In genomic region chr2:180995457-180995856, GRCm38 (mm10) we compare ENCODE assay signal across 24 mouse cellular contexts. TPM values are rescaled to one million over a fixed set of nuclear protein-coding genes. Genes with fewer than 3 reads are reported as not detected.
"Had no signal": no experiment of that assay in that cellular context is flagged by ENCODE, and none has a peak within 500 bp of the region (broad histone marks: within the 10 kb centered on the region; RNA-seq: fewer than 3 reads in every experiment).

No protein-coding gene starts in this region.

- H3K27ac ChIP-seq: gastrocnemius, adult 2 months; heart, embryonic 10.5 days; hindbrain, embryonic 15.5 days; intestine, embryonic 15.5 days; layer of hippocampus, adult 2 months; left cerebral cortex, adult 2 months; limb, embryonic 10.5 days; limb, embryonic 12.5 days; liver, embryonic 13.5 days had no signal

- ATAC-seq: inflammation-experienced regulatory T-cells, adult 6 months; intestine, postnatal 0 days had no signal

- H3K9ac ChIP-seq: heart, embryonic 12.5 days; hindbrain, embryonic 15.5 days; intestine, embryonic 15.5 days; limb, embryonic 12.5 days; liver, embryonic 13.5 days had no signal

- H3K4me1 ChIP-seq: heart, embryonic 12.5 days; hindbrain, embryonic 15.5 days; intestine, embryonic 15.5 days; limb, embryonic 10.5 days; limb, embryonic 12.5 days; liver, embryonic 13.5 days had no signal

- H3K9me3 ChIP-seq: heart, embryonic 10.5 days; heart, embryonic 12.5 days; hindbrain, embryonic 15.5 days; intestine, embryonic 15.5 days; limb, embryonic 10.5 days; limb, embryonic 12.5 days; liver, embryonic 13.5 days had no signal

- DNase-seq: gastrocnemius, adult 2 months; gastrocnemius, postnatal 10 days; gastrocnemius, postnatal 25 days; heart, adult 18-20 months; heart, postnatal 10 days; heart, postnatal 4 days; kidney, adult 2 months; kidney, adult 9 months; kidney, postnatal 10 days; kidney, postnatal 25 days; kidney, postnatal 4 days; liver; liver, embryonic 13.5 days had no signal

- H3K36me3 ChIP-seq: heart, embryonic 10.5 days; heart, embryonic 12.5 days; hindbrain, embryonic 15.5 days; intestine, embryonic 15.5 days; limb, embryonic 10.5 days; limb, embryonic 12.5 days; liver, embryonic 13.5 days had no signal

- H3K4me2 ChIP-seq: heart, embryonic 12.5 days; hindbrain, embryonic 15.5 days; intestine, embryonic 15.5 days; limb, embryonic 12.5 days; liver, embryonic 11.5 days; liver, embryonic 13.5 days had no signal

- H3K4me3 ChIP-seq: gastrocnemius, adult 2 months; heart, embryonic 10.5 days; heart, embryonic 12.5 days; hindbrain, embryonic 15.5 days; intestine, embryonic 15.5 days; layer of hippocampus, adult 2 months; left cerebral cortex, adult 2 months; limb, embryonic 10.5 days; limb, embryonic 12.5 days; liver, embryonic 13.5 days had no signal

- H3K27me3 ChIP-seq: hindbrain, embryonic 15.5 days; intestine, embryonic 15.5 days; limb, embryonic 12.5 days; liver, embryonic 13.5 days had no signal

RNA-seq across cellular contexts. Expression of gene Nkain4, which starts 41.0 kb away (rescaled TPM):
- polyA plus RNA-seq: inflammation-experienced regulatory T-cells, adult 6 months had no signal

RNA-seq across cellular contexts. Expression of gene Chrna4, which starts 47.9 kb away (rescaled TPM):
- polyA plus RNA-seq: inflammation-experienced regulatory T-cells, adult 6 months had no signal
